Mouse (Mus musculus): ENCODE measurements around the gene Rln3.

Gene Rln3

DNA sequence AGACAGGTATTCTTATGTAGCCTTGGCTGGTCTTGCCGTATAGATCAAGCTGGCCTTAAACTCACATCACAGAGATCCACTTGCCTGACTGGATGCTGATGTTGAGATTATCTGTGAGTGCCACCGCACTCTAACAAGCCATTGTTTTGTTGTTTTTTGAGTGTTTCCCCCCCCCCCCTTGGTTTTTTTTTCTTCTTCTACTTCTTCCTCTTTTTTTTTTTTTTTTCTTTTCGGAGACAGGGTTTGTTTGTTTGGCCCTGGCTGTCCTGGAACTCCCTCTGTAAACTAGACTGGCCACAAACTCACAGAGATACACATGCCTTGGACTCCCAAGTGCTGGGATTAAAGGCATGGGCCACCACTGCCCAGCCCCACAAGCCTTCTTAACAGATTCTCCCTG, 50.8 kb downstream of the Rln3 start:
- Histone ChIP-seq H3K4me1 (replicated peaks; ENCODE audit: low read depth, low read length) (peaks cover 23% of the 10 kb centered on the region), H3K9me3 (ENCODE audit: low read length) (no peaks in the 10 kb centered on the region), H3K36me3 (ENCODE audit: insufficient read depth, low read length) (peaks cover 44% of the 10 kb centered on the region), H3K4me3 (replicated peaks; ENCODE audit: low read length) (no peak overlapping the region), H3K27me3 (ENCODE audit: insufficient read depth, low read length) (peaks cover 20% of the 10 kb centered on the region)
- TF ChIP-seq CTCF (conservative IDR thresholded peaks at IDR 0.05; ENCODE audit: low read length) (no peak), POU5F1 (IDR thresholded peaks at IDR 0.05; ENCODE audit: borderline replicate concordance, low read length) (no peak)
